Mouse (Mus musculus) MEL (cell line): ENCODE results near the gene Otop3. TPM values are rescaled to one million over a fixed set of nuclear protein-coding genes. Genes with fewer than 3 reads are reported as not detected.
A peak's percentile ranks its signal among the peaks of the same experiment; 100 is the strongest.

ENCODE experiments used
- DNase-seq: peaks from one replicate; pipeline ENCODE4 v3.0.0; 2011; ENCODE audit warnings: low read depth, low spot score
- H3K27ac ChIP-seq: 2 replicates; pipeline ENCODE4 v1.5.1; 2012; ENCODE audit warnings: low read depth, mild to moderate bottlenecking, control low read depth, low read length, moderate library complexity; ENCODE audit not compliant: control insufficient read depth
- H3K27me3 ChIP-seq, 2 experiments: fragments of 150-350 bp in 1 of 2; sonication (generic) in 1 of 2; 2 replicates each; pipeline ENCODE4 v1.6.1; 2012; ENCODE audit warnings: low read length in 2 of 2, mild to moderate bottlenecking in 2 of 2, improper control_type of control experiment in 1 of 2, moderate library complexity in 1 of 2; ENCODE audit not compliant: insufficient read depth in 2 of 2, control insufficient read depth in 1 of 2
- H3K36me3 ChIP-seq, 2 experiments: 2 replicates each; pipeline ENCODE4 v1.6.1; 2012 to 2014; ENCODE audit warnings: low read length in 2 of 2, improper control_type of control experiment in 1 of 2, inconsistent platforms in 1 of 2, mild to moderate bottlenecking in 1 of 2; ENCODE audit not compliant: insufficient read depth in 2 of 2, control insufficient read depth in 1 of 2
- H3K4me1 ChIP-seq, 2 experiments: fragments of 150-350 bp in 1 of 2; sonication (generic) in 1 of 2; 2 replicates each; pipeline ENCODE4 v1.6.1; 2012; ENCODE audit warnings: low read length in 2 of 2, improper control_type of control experiment in 1 of 2, mild to moderate bottlenecking in 1 of 2; ENCODE audit not compliant: insufficient read depth in 2 of 2, control insufficient read depth in 1 of 2
- H3K4me3 ChIP-seq, 2 experiments: fragments of 150-350 bp in 1 of 2; sonication (generic) in 1 of 2; 2 replicates each; pipeline ENCODE4 v1.5.1; 2012; ENCODE audit warnings: low read depth in 2 of 2, low read length in 2 of 2, mild to moderate bottlenecking in 2 of 2, moderate library complexity in 2 of 2, control low read depth in 1 of 2, improper control_type of control experiment in 1 of 2; ENCODE audit not compliant: control insufficient read depth in 1 of 2, insufficient read depth in 1 of 2
- H3K79me2 ChIP-seq: 2 replicates; pipeline ENCODE4 v1.6.1; 2012; ENCODE audit warnings: mild to moderate bottlenecking, low read length, moderate library complexity; ENCODE audit not compliant: control insufficient read depth, poor library complexity, insufficient read depth
- H3K9ac ChIP-seq: 2 replicates; pipeline ENCODE4 v1.6.1; 2012; ENCODE audit warnings: low read depth, mild to moderate bottlenecking, control low read depth, low read length, moderate library complexity; ENCODE audit not compliant: control insufficient read depth, poor library complexity, severe bottlenecking
- H3K9me3 ChIP-seq: fragments of 150-350 bp; sonication (generic); replicated peaks from 2 replicates; pipeline ENCODE4 v1.6.1; 2012; ENCODE audit warnings: mild to moderate bottlenecking, low read length, improper control_type of control experiment, moderate library complexity; ENCODE audit not compliant: insufficient read depth
- CHD2 ChIP-seq: IDR thresholded peaks from 2 replicates; pipeline ENCODE4 v1.6.1; 2011; ENCODE audit warnings: low read length, improper control_type of control experiment
- CTCF ChIP-seq, 3 experiments: IDR thresholded peaks in 2 of 3; conservative IDR thresholded peaks in 1 of 3; 2 replicates each; pipeline ENCODE4 v1.5.1; 2011 to 2012; ENCODE audit warnings: low read length in 3 of 3, low read depth in 2 of 3, mild to moderate bottlenecking in 2 of 3, improper control_type of control experiment in 1 of 3, inconsistent platforms in 1 of 3, mixed read lengths in 1 of 3, moderate library complexity in 1 of 3; ENCODE audit not compliant: control insufficient read depth in 1 of 3, insufficient read depth in 1 of 3, poor library complexity in 1 of 3, severe bottlenecking in 1 of 3
- GABPA ChIP-seq: IDR thresholded peaks from 2 replicates; pipeline ENCODE4 v1.6.1; 2012; ENCODE audit warnings: low read depth, mild to moderate bottlenecking, inconsistent platforms, low read length, improper control_type of control experiment, moderate library complexity
- HCFC1 ChIP-seq: IDR thresholded peaks from 2 replicates; pipeline ENCODE4 v1.6.1; 2012; ENCODE audit warnings: low read depth, mild to moderate bottlenecking, inconsistent platforms, low read length, improper control_type of control experiment, moderate library complexity
- JUND ChIP-seq: IDR thresholded peaks from 2 replicates; pipeline ENCODE4 v1.6.1; 2011; ENCODE audit warnings: low read depth, mild to moderate bottlenecking, improper control_type of control experiment, low read length
- MAX ChIP-seq: IDR thresholded peaks from 2 replicates; pipeline ENCODE4 v1.6.1; 2011; ENCODE audit warnings: low read length, improper control_type of control experiment
- MXI1 ChIP-seq: IDR thresholded peaks from 2 replicates; pipeline ENCODE4 v1.6.1; 2011; ENCODE audit warnings: mild to moderate bottlenecking, low read depth, low read length, improper control_type of control experiment
- MYB ChIP-seq: IDR thresholded peaks from 2 replicates; pipeline ENCODE4 v1.6.1; 2011; ENCODE audit warnings: mild to moderate bottlenecking, low read depth, low read length, improper control_type of control experiment
- NELFE ChIP-seq: IDR thresholded peaks from 2 replicates; pipeline ENCODE4 v1.6.1; 2011; ENCODE audit warnings: low read depth, low read length, improper control_type of control experiment
- SIN3A ChIP-seq: IDR thresholded peaks from 2 replicates; pipeline ENCODE4 v1.6.1; 2012; ENCODE audit warnings: low read length, improper control_type of control experiment, inconsistent platforms
- UBTF ChIP-seq: IDR thresholded peaks from 2 replicates; pipeline ENCODE4 v1.6.1; 2012; ENCODE audit warnings: low read depth, mild to moderate bottlenecking, inconsistent platforms, low read length, improper control_type of control experiment, moderate library complexity, borderline replicate concordance; ENCODE audit not compliant: insufficient read depth
- USF1 ChIP-seq: IDR thresholded peaks from 2 replicates; pipeline ENCODE4 v1.6.1; 2014; ENCODE audit warnings: low read depth, mild to moderate bottlenecking, inconsistent platforms, low read length, improper control_type of control experiment, moderate library complexity
- USF2 ChIP-seq, 2 experiments: IDR thresholded peaks; 2 replicates each; pipeline ENCODE4 v1.6.1; 2011 to 2012; ENCODE audit warnings: improper control_type of control experiment in 2 of 2, low read length in 2 of 2, borderline replicate concordance in 1 of 2, inconsistent platforms in 1 of 2, low read depth in 1 of 2, mild to moderate bottlenecking in 1 of 2; ENCODE audit not compliant: insufficient read depth in 1 of 2
- ZC3H11A ChIP-seq: IDR thresholded peaks from 2 replicates; pipeline ENCODE4 v1.6.1; 2012; ENCODE audit warnings: low read depth, mild to moderate bottlenecking, inconsistent platforms, low read length, improper control_type of control experiment
- ZMIZ1 ChIP-seq: IDR thresholded peaks from 2 replicates; pipeline ENCODE4 v1.6.1; 2012; ENCODE audit warnings: low read depth, mild to moderate bottlenecking, inconsistent platforms, low read length, improper control_type of control experiment, moderate library complexity
- polyA plus RNA-seq, 2 experiments: library from polyadenylated mRNA; stranded (reverse) in 1 of 2; unstranded in 1 of 2; fragments of >175 nt in 1 of 2; fragments of >200 nt in 1 of 2; gene quantifications; 2 replicates each; pipeline versions ENCODE4 v1.2.1 to v1.2.4; 2012; ENCODE audit warnings: low replicate concordance in 2 of 2, low read depth in 1 of 2; ENCODE audit not compliant: insufficient read length in 2 of 2, insufficient read depth in 1 of 2, missing spikeins in 1 of 2
- total RNA-seq: library from RNA; depleted of rRNA; stranded (reverse); fragments of 300-350 nt; gene quantifications from 2 replicates; pipeline ENCODE4 v1.2.3, GENCODE M21; 2012

Otop3 gene
- total and polyA plus RNA-seq, 3 experiments, result not detected

GRCm38 (mm10) chr11:115372015-115372414 is 37.5 kb downstream of the Otop3 start:
- Histone ChIP-seq H3K9me3 (no peaks in the 10 kb centered on the region), H3K79me2 (no peaks in the 10 kb centered on the region), H3K27me3 (peaks cover 3 to 7% of the 10 kb centered on the region in 2 experiments; a peak in 3 of 4 replicates), H3K4me1 (peaks cover 4 to 5% of the 10 kb centered on the region in 2 experiments; a peak in 3 of 4 replicates), H3K36me3 (peaks cover 0 to 2% of the 10 kb centered on the region in 2 experiments; a peak in 2 of 4 replicates), H3K9ac (no peak overlapping the region), H3K4me3 (no peak overlapping the region)
- no peak for DNase-seq
- no peak for TF ChIP-seq NELFE
- TF ChIP-seq ZMIZ1, result no peak
- TF ChIP-seq MAX, result no peak
- no peak for TF ChIP-seq GABPA
- no peak for TF ChIP-seq USF1
- no peak for TF ChIP-seq UBTF
- TF ChIP-seq, all 39 proteins: peak for 0
- H3K27ac ChIP-seq, result no peak overlapping the region

- Histone ChIP-seq H3K79me2 (no peaks in the 10 kb centered on the region), H3K4me3 (no peak overlapping the region), H3K27ac (no peak overlapping the region), H3K27me3 (peaks cover 3 to 7% of the 10 kb centered on the region in 2 experiments; a peak in 3 of 4 replicates), H3K36me3 (peaks cover 0 to 3% of the 10 kb centered on the region in 2 experiments; a peak in 2 of 4 replicates), H3K9me3 (no peaks in the 10 kb centered on the region), H3K9ac (no peak overlapping the region), H3K4me1 (peaks cover 5 to 6% of the 10 kb centered on the region in 2 experiments; a peak in 3 of 4 replicates)
- no peak for DNase-seq
- TF ChIP-seq CTCF (IDR thresholded peaks at IDR 0.05 in 2 of 3, conservative IDR thresholded peaks at IDR 0.05 in 1 of 3; ENCODE audit: control insufficient read depth in 1 of 3, insufficient read depth in 1 of 3, low read depth in 2 of 3, low read length in 3 of 3, poor library complexity in 1 of 3, severe bottlenecking in 1 of 3), result peak in 1 of 3 experiments; percentile 28; a peak in 1 of 6 replicates
- TF ChIP-seq USF2 (IDR thresholded peaks at IDR 0.05; ENCODE audit: borderline replicate concordance in 1 of 2, insufficient read depth in 1 of 2, low read depth in 1 of 2, low read length in 2 of 2), result no peak
- no peak for TF ChIP-seq MYB
- TF ChIP-seq HCFC1, result no peak
Measured at GRCm38 (mm10) chr11:115372737-115373136, 38.2 kb downstream of the Otop3 start.

DNA sequence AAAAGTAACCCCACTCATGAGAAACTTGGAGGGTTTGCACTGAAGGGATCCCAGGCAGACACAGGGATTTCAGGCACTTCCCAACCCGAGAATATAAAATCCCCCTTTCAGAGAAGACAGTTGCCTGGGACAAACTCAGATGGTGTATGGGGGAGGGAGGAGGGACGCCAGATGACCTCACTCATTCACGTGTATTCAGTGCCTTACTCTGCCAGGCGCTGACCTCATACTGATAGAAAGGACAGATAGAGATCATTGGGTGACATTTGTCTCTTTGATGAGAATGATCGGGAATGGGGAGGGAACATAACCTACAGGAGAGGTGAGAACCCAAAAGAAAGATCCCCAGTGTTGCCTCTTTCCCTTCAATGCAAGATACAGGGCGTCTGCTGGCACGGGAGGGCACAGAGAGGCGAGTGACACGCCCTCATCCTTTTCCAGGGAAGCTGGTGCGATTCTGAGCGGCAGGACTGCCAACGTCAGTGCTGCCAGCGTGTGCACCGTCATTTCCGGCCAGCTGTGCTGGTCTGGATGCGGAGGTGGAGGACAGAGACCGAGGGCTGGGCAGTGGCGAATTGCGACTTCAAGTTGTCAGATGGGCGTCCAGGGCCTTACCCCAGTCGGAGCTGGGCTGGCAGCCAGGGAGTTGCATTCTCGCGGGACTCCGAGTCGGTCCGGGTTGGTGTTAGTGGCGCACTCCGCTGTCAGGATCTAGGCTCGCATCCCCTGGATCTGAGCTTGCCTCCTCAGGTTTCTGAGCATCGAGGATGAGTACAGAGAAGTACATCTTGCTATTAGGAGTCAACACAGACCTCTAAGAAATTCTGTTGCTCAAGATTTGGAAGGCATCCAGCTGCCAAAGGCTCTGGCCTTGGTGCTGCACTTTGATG is 39.5 kb downstream of the Otop3 start:
- DNase-seq, result peak; percentile 59
- Histone ChIP-seq H3K4me1 (peaks cover 5 to 6% of the 10 kb centered on the region in 2 experiments; a peak in 3 of 4 replicates), H3K27me3 (peaks cover 3 to 7% of the 10 kb centered on the region in 2 experiments; a peak in 3 of 4 replicates), H3K4me3 (peak overlapping the region in 1 of 2 experiments; percentile 24; a peak in 2 of 4 replicates), H3K79me2 (no peaks in the 10 kb centered on the region), H3K9ac (peak overlapping the region; percentile 16; the same call in 1 of the 2 replicates), H3K9me3 (no peaks in the 10 kb centered on the region), H3K36me3 (peaks cover 0 to 3% of the 10 kb centered on the region in 2 experiments; a peak in 2 of 4 replicates), H3K27ac (no peak overlapping the region)
- TF ChIP-seq MXI1 (peak; percentile 31; the same call in 1 of the 2 replicates), CHD2 (peak; percentile 56), NELFE (no peak), SIN3A (peak; percentile 57; the same call in 1 of the 2 replicates), ZC3H11A (no peak), JUND (no peak)
